Mouse (Mus musculus) hindbrain, embryonic 14.5 days (tissue): ENCODE data around the gene Gdap1l1. TPM values are rescaled to one million over a fixed set of nuclear protein-coding genes. Genes with fewer than 3 reads are reported as not detected.

ENCODE experiments used
- ATAC-seq: fragments of 200-750 bp; cut with Nextera tagmentation; 2 replicates; pipeline ENCODE4 v1.8.0; 2017; ENCODE audit warnings: moderate number of reproducible peaks, mild to moderate bottlenecking, moderate TSS enrichment, moderate library complexity; ENCODE audit not compliant: low FRiP score
- DNase-seq: peaks from one replicate; pipeline ENCODE4 v3.0.0-alpha.2; 2015; ENCODE audit warnings: low spot score
- H3K27ac ChIP-seq: fragments of 300-500 bp; sonication (generic); 2 replicates; pipeline ENCODE4 v1.5.1; 2014; ENCODE audit warnings: mild to moderate bottlenecking, moderate library complexity
- H3K27me3 ChIP-seq: fragments of 300-500 bp; sonication (generic); 2 replicates; pipeline ENCODE4 v1.6.1; 2014; ENCODE audit warnings: mild to moderate bottlenecking, low read length, mixed read lengths; ENCODE audit not compliant: control insufficient read depth, insufficient read depth
- H3K36me3 ChIP-seq: fragments of 300-500 bp; sonication (generic); replicated peaks from 2 replicates; pipeline ENCODE4 v1.6.1; 2014; ENCODE audit not compliant: control insufficient read depth, insufficient read depth
- H3K4me1 ChIP-seq: fragments of 300-500 bp; sonication (generic); replicated peaks from 2 replicates; pipeline ENCODE4 v1.6.1; 2014; ENCODE audit warnings: antibody characterized with exemption, low read length, mixed read lengths; ENCODE audit not compliant: control insufficient read depth, insufficient read depth
- H3K4me2 ChIP-seq: fragments of 300-500 bp; sonication (generic); replicated peaks from 2 replicates; pipeline ENCODE4 v1.6.1; 2014; ENCODE audit warnings: mild to moderate bottlenecking, moderate library complexity
- H3K4me3 ChIP-seq: fragments of 300-500 bp; sonication (generic); replicated peaks from 2 replicates; pipeline ENCODE4 v1.5.1; 2014; ENCODE audit warnings: mild to moderate bottlenecking, low read length
- H3K9ac ChIP-seq: fragments of 300-500 bp; sonication (generic); 2 replicates; pipeline ENCODE4 v1.6.1; 2014
- H3K9me3 ChIP-seq: fragments of 300-500 bp; sonication (generic); 2 replicates; pipeline ENCODE4 v1.6.1; 2016; ENCODE audit warnings: low read length; ENCODE audit not compliant: control insufficient read depth
- WGBS: fragments of 180-500 bp; shearing (Covaris S2); extraction: QIAGEN DNeasy Blood & Tissue Kit; methylation state at CpG from one replicate; pipeline ENCODE4 v1.1.7; 2014; 5-methylcytosine and 5-hydroxymethylcytosine counted together
- polyA plus RNA-seq: library from polyadenylated mRNA; unstranded; fragments of >200 nt; fragmentation: Nextera tagmentation; extraction: Ambion mirVana; gene quantifications from 2 replicates; pipeline ENCODE4 v1.2.1, GENCODE M21; 2014

Gene Gdap1l1
- polyA plus RNA-seq, 1 experiment from 2014 or later, result 121 TPM

DNA sequence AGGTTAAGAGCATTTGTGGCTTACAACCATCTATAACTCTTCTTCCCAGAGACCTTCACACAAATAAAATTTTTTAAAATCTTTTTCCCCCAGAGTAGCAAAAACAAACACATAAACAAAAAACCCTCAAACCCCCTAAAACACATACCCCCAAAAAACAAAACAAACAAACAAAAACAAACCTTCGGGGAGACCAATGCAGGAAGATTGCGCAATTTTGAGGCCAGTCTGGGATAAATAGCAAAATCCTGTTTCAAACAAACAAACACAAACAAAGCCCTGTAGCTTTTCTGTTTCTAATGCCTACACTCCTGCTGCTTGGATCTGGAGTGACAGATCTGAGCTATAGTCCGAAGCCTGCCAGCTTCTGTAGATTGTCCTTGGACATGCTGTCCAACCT is 49.1 kb downstream of the Gdap1l1 start:
- Histone ChIP-seq H3K36me3 (no peaks in the 10 kb centered on the region), H3K9me3 (no peaks in the 10 kb centered on the region), H3K27me3 (no peaks in the 10 kb centered on the region), H3K9ac (no peak overlapping the region), H3K27ac (no peak overlapping the region), H3K4me2 (no peak overlapping the region), H3K4me3 (no peak overlapping the region), H3K4me1 (no peaks in the 10 kb centered on the region)
- ATAC-seq, result no peak
- 93% methylated on average over 3 of the region's 3 CpGs for WGBS
- no peak for DNase-seq

DNA sequence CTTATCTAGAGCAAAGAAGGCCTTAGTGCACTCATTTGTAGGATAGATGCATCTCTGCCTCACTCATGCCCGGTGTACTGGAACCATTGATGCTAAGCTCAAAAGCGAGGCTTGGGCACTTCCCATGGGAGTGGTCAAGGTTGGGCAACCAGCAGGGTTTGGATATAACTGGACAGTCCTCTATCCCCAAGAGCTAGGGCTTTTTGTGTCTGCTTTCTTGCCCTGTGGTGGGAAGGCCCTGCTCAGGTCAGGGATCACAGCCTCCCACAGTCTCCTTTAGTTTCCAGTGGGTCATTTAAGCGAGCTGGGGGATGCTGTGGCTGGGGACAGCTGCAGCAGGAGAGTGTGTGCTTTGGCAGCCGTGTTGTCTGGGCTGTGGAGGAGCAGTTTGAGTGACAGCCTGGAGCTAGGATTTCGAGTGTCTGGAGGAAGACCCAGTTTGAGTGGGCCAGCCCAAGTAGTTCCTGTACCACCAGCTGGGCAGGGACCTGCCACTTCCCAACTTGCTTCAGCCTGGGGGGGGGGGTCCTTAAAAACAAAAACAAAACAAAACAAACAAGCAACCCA is 51.5 kb downstream of the Gdap1l1 start:
- no peak overlapping the region for H3K9ac ChIP-seq
- DNase-seq (no peak), ATAC-seq (no peak)
- no peaks in the 10 kb centered on the region for H3K27me3 ChIP-seq
- no peaks in the 10 kb centered on the region for H3K4me1 ChIP-seq
- H3K27ac ChIP-seq, result no peak overlapping the region
- no peaks in the 10 kb centered on the region for H3K36me3 ChIP-seq
- 48% methylated on average over 5 of the region's 5 CpGs for WGBS
- no peak overlapping the region for H3K4me3 ChIP-seq
- H3K9me3 ChIP-seq, result no peaks in the 10 kb centered on the region
- no peak overlapping the region for H3K4me2 ChIP-seq

DNA sequence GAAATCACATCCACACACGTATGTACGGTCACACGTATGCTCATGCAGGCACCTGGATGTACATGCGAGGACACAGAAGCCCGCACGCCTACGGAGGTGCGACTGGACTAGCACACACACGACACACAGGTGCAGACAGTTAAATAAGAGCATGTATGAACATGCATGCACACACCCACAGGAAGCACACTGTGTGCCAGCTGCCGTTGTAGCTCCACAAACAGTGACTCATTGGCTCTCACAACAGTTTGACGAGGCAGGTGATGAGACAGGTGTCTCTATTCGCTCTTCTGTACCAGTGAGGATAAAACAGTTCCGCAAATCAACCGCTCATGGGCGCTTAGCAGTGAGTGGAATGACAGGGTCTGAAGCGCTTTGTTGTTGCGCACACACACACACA is 52.4 kb downstream of the Gdap1l1 start:
- no peak overlapping the region for H3K4me2 ChIP-seq
- no peaks in the 10 kb centered on the region for H3K4me1 ChIP-seq
- 94% methylated on average over 17 of the region's 17 CpGs for WGBS
- DNase-seq (no peak), ATAC-seq (no peak)
- H3K27me3 ChIP-seq, result no peaks in the 10 kb centered on the region
- no peaks in the 10 kb centered on the region for H3K9me3 ChIP-seq
- no peak overlapping the region for H3K9ac ChIP-seq
- no peaks in the 10 kb centered on the region for H3K36me3 ChIP-seq
- no peak overlapping the region for H3K27ac ChIP-seq
- H3K4me3 ChIP-seq, result no peak overlapping the region

DNA sequence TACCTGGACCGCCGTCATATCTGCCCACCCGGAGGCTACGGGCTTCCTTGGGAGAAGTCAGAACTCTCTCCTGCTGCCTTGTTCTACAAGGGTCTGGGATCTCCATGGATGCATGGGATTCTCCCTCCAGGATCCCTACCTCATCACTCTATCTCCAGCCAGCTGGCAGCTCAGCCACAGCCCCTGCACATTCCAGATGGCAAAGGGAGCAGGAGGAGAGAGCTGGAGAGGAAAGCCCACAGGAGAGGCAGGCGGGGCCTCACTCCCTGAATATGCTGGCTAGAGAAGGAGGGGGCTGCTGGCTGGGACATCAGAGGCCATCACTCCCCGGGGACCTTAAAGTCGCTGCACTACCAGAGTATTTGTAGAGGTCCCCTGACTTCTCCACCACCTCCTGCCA is 53.1 kb downstream of the Gdap1l1 start:
- Histone ChIP-seq H3K4me1 (no peaks in the 10 kb centered on the region), H3K9me3 (no peaks in the 10 kb centered on the region), H3K4me3 (no peak overlapping the region), H3K36me3 (no peaks in the 10 kb centered on the region), H3K4me2 (no peak overlapping the region), H3K27me3 (no peaks in the 10 kb centered on the region), H3K27ac (no peak overlapping the region), H3K9ac (no peak overlapping the region)
- WGBS, result 41% methylated on average over 7 of the region's 7 CpGs
- DNase-seq (no peak), ATAC-seq (no peak; the same call in 1 of the 2 replicates)

GRCm38 (mm10) chr2:163492018-163492417 is 53.7 kb downstream of the Gdap1l1 start, which contains the start of gene R3hdml:
Gene R3hdml, plus strand, starts transcription at chr2:163492318.
- Histone ChIP-seq H3K9me3 (no peaks in the 10 kb centered on the region), H3K4me1 (no peaks in the 10 kb centered on the region), H3K4me2 (no peak within 1 kb of the TSS), H3K36me3 (no peaks in the 10 kb centered on the region), H3K27ac (no peak within 1 kb of the TSS), H3K27me3 (no peaks in the 10 kb centered on the region), H3K4me3 (no peak within 1 kb of the TSS), H3K9ac (no peak within 1 kb of the TSS)
- WGBS, result 76% methylated on average over 5 of the region's 5 CpGs
- no peak for DNase-seq
- ATAC-seq, result no peak

DNA sequence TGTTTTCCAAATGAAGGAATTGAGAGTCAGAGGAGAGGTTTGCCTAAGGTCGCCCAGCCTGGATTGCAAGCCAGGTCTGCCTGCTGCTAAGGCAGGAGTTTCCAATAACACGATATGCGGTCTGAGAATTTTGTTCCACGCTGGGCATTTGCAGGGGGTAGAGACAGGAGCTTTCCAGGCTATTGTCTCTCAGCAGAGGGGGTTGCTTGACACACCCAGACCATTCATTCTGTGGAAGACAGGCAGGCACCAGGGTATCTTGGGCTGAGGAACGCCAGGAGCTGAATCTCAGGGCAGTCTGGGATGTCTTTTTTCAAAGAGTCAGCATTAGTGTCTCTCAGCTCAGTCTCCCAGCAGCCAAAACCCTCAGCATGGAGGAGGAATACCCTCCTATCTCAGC is 54.8 kb downstream of the Gdap1l1 start:
- Histone ChIP-seq H3K4me2 (no peak overlapping the region), H3K27me3 (no peaks in the 10 kb centered on the region), H3K9me3 (no peaks in the 10 kb centered on the region), H3K4me1 (no peaks in the 10 kb centered on the region), H3K36me3 (no peaks in the 10 kb centered on the region), H3K27ac (no peak overlapping the region), H3K9ac (no peak overlapping the region), H3K4me3 (no peak overlapping the region)
- ATAC-seq, result no peak
- 10% methylated on average over 5 of the region's 5 CpGs for WGBS
- DNase-seq, result no peak

- no peak for DNase-seq
- H3K27ac ChIP-seq, result no peak overlapping the region
- no peak for ATAC-seq
- no peaks in the 10 kb centered on the region for H3K36me3 ChIP-seq
- no peaks in the 10 kb centered on the region for H3K4me1 ChIP-seq
- no peak overlapping the region for H3K9ac ChIP-seq
- H3K4me3 ChIP-seq, result no peak overlapping the region
- H3K27me3 ChIP-seq, result no peaks in the 10 kb centered on the region
- H3K9me3 ChIP-seq, result no peaks in the 10 kb centered on the region
- H3K4me2 ChIP-seq, result no peak overlapping the region
- 45% methylated on average over 5 of the region's 5 CpGs for WGBS
Measured at GRCm38 (mm10) chr2:163493976-163494375, 55.7 kb downstream of the Gdap1l1 start.

GRCm38 (mm10) chr2:163494456-163494855 is 56.2 kb downstream of the Gdap1l1 start:
- no peaks in the 10 kb centered on the region for H3K9me3 ChIP-seq
- 49% methylated on average over 6 of the region's 6 CpGs for WGBS
- ATAC-seq, result no peak

GRCm38 (mm10) chr2:163502219-163502618 is 63.9 kb downstream of the Gdap1l1 start:
- Histone ChIP-seq H3K9ac (no peak overlapping the region), H3K4me3 (no peak overlapping the region), H3K4me2 (no peak overlapping the region), H3K36me3 (no peaks in the 10 kb centered on the region), H3K9me3 (no peaks in the 10 kb centered on the region), H3K27me3 (no peaks in the 10 kb centered on the region), H3K27ac (no peak overlapping the region), H3K4me1 (no peaks in the 10 kb centered on the region)
- WGBS, result 62% methylated on average over 2 of the region's 2 CpGs
- no peak for DNase-seq
- ATAC-seq, result no peak

More at GRCm38 (mm10) chr2:163494456-163494855, 56.2 kb downstream of the Gdap1l1 start:
- Histone ChIP-seq H3K9ac (no peak overlapping the region), H3K4me3 (no peak overlapping the region), H3K36me3 (no peaks in the 10 kb centered on the region), H3K27me3 (no peaks in the 10 kb centered on the region), H3K27ac (no peak overlapping the region), H3K4me1 (no peaks in the 10 kb centered on the region), H3K4me2 (no peak overlapping the region)
- DNase-seq, result no peak

DNA sequence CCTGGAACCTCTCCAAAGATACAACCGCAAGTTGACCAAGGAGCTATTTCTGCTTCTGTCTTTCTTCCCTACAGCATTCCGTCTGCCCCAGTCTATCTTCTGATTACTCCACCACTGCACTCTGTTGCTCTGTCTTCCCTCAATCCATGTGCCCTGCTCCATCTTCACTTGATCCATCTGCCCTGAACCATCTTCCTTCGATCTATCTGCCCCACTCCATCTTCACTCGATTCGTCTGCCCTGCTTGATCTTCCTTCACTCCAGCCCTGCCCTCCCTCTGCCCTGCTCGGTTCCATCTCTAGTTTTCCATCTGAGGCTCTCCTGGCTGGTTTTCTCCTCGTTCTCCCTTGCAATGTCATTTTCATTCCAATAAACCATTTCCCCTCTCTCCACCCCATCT is 64.9 kb downstream of the Gdap1l1 start:
- Histone ChIP-seq H3K9ac (no peak overlapping the region), H3K27me3 (no peaks in the 10 kb centered on the region), H3K4me2 (no peak overlapping the region), H3K27ac (no peak overlapping the region), H3K9me3 (no peaks in the 10 kb centered on the region), H3K4me1 (no peaks in the 10 kb centered on the region), H3K4me3 (no peak overlapping the region), H3K36me3 (no peaks in the 10 kb centered on the region)
- DNase-seq (no peak), ATAC-seq (no peak)
- 77% methylated on average over 7 of the region's 7 CpGs for WGBS
